Mouse (Mus musculus) MEL (cell line): ENCODE results near the gene Zfp185. TPM values are rescaled to one million over a fixed set of nuclear protein-coding genes. Genes with fewer than 3 reads are reported as not detected.
"Not testable (repeated sequence)": the region's sequence is repeated elsewhere in the genome, so short reads cannot be mapped to it uniquely, and the experiment has no call there.

Source experiments
- DNase-seq: peaks from one replicate; pipeline ENCODE4 v3.0.0; 2011; ENCODE audit warnings: low read depth, low spot score
- H3K27ac ChIP-seq: 2 replicates; pipeline ENCODE4 v1.5.1; 2012; ENCODE audit warnings: low read depth, mild to moderate bottlenecking, control low read depth, low read length, moderate library complexity; ENCODE audit not compliant: control insufficient read depth
- H3K27me3 ChIP-seq, 2 experiments: fragments of 150-350 bp in 1 of 2; sonication (generic) in 1 of 2; 2 replicates each; pipeline ENCODE4 v1.6.1; 2012; ENCODE audit warnings: low read length in 2 of 2, mild to moderate bottlenecking in 2 of 2, improper control_type of control experiment in 1 of 2, moderate library complexity in 1 of 2; ENCODE audit not compliant: insufficient read depth in 2 of 2, control insufficient read depth in 1 of 2
- H3K36me3 ChIP-seq, 2 experiments: 2 replicates each; pipeline ENCODE4 v1.6.1; 2012 to 2014; ENCODE audit warnings: low read length in 2 of 2, improper control_type of control experiment in 1 of 2, inconsistent platforms in 1 of 2, mild to moderate bottlenecking in 1 of 2; ENCODE audit not compliant: insufficient read depth in 2 of 2, control insufficient read depth in 1 of 2
- H3K4me1 ChIP-seq, 2 experiments: fragments of 150-350 bp in 1 of 2; sonication (generic) in 1 of 2; 2 replicates each; pipeline ENCODE4 v1.6.1; 2012; ENCODE audit warnings: low read length in 2 of 2, improper control_type of control experiment in 1 of 2, mild to moderate bottlenecking in 1 of 2; ENCODE audit not compliant: insufficient read depth in 2 of 2, control insufficient read depth in 1 of 2
- H3K4me3 ChIP-seq, 2 experiments: fragments of 150-350 bp in 1 of 2; sonication (generic) in 1 of 2; 2 replicates each; pipeline ENCODE4 v1.5.1; 2012; ENCODE audit warnings: low read depth in 2 of 2, low read length in 2 of 2, mild to moderate bottlenecking in 2 of 2, moderate library complexity in 2 of 2, control low read depth in 1 of 2, improper control_type of control experiment in 1 of 2; ENCODE audit not compliant: control insufficient read depth in 1 of 2, insufficient read depth in 1 of 2
- H3K79me2 ChIP-seq: 2 replicates; pipeline ENCODE4 v1.6.1; 2012; ENCODE audit warnings: mild to moderate bottlenecking, low read length, moderate library complexity; ENCODE audit not compliant: control insufficient read depth, poor library complexity, insufficient read depth
- H3K9ac ChIP-seq: 2 replicates; pipeline ENCODE4 v1.6.1; 2012; ENCODE audit warnings: low read depth, mild to moderate bottlenecking, control low read depth, low read length, moderate library complexity; ENCODE audit not compliant: control insufficient read depth, poor library complexity, severe bottlenecking
- H3K9me3 ChIP-seq: fragments of 150-350 bp; sonication (generic); replicated peaks from 2 replicates; pipeline ENCODE4 v1.6.1; 2012; ENCODE audit warnings: mild to moderate bottlenecking, low read length, improper control_type of control experiment, moderate library complexity; ENCODE audit not compliant: insufficient read depth
- BHLHE40 ChIP-seq: IDR thresholded peaks from 2 replicates; pipeline ENCODE4 v1.6.1; 2012; ENCODE audit warnings: low read depth, mild to moderate bottlenecking, inconsistent platforms, low read length, improper control_type of control experiment, borderline replicate concordance
- CHD2 ChIP-seq: IDR thresholded peaks from 2 replicates; pipeline ENCODE4 v1.6.1; 2011; ENCODE audit warnings: low read length, improper control_type of control experiment
- E2F4 ChIP-seq: IDR thresholded peaks from 2 replicates; pipeline ENCODE4 v1.6.1; 2011; ENCODE audit warnings: low read depth, low read length, improper control_type of control experiment, borderline replicate concordance
- ELF1 ChIP-seq: IDR thresholded peaks from 2 replicates; pipeline ENCODE4 v1.6.1; 2014; ENCODE audit warnings: low read depth, mild to moderate bottlenecking, inconsistent platforms, low read length, improper control_type of control experiment, moderate library complexity
- EP300 ChIP-seq, 2 experiments: IDR thresholded peaks; 2 replicates each; pipeline ENCODE4 v1.6.1; 2011; ENCODE audit warnings: improper control_type of control experiment in 2 of 2, low read length in 2 of 2, low read depth in 1 of 2, mild to moderate bottlenecking in 1 of 2
- ETS1 ChIP-seq: IDR thresholded peaks from 2 replicates; pipeline ENCODE4 v1.6.1; 2012; ENCODE audit warnings: low read depth, mild to moderate bottlenecking, inconsistent platforms, low read length, improper control_type of control experiment, moderate library complexity
- GABPA ChIP-seq: IDR thresholded peaks from 2 replicates; pipeline ENCODE4 v1.6.1; 2012; ENCODE audit warnings: low read depth, mild to moderate bottlenecking, inconsistent platforms, low read length, improper control_type of control experiment, moderate library complexity
- GATA1 ChIP-seq: IDR thresholded peaks from 2 replicates; pipeline ENCODE4 v1.6.1; 2011; ENCODE audit warnings: low read depth, low read length, improper control_type of control experiment
- HCFC1 ChIP-seq: IDR thresholded peaks from 2 replicates; pipeline ENCODE4 v1.6.1; 2012; ENCODE audit warnings: low read depth, mild to moderate bottlenecking, inconsistent platforms, low read length, improper control_type of control experiment, moderate library complexity
- KAT2A ChIP-seq: conservative IDR thresholded peaks from 2 replicates; pipeline ENCODE4 v1.6.1; 2012; ENCODE audit warnings: low read depth, low read length, improper control_type of control experiment, inconsistent platforms
- MAFK ChIP-seq: IDR thresholded peaks from 2 replicates; pipeline ENCODE4 v1.6.1; 2011; ENCODE audit warnings: low read depth, mild to moderate bottlenecking, low read length, improper control_type of control experiment, borderline replicate concordance
- MAZ ChIP-seq: IDR thresholded peaks from 2 replicates; pipeline ENCODE4 v1.6.1; 2012; ENCODE audit warnings: low read depth, mild to moderate bottlenecking, inconsistent platforms, low read length, improper control_type of control experiment
- MXI1 ChIP-seq: IDR thresholded peaks from 2 replicates; pipeline ENCODE4 v1.6.1; 2011; ENCODE audit warnings: mild to moderate bottlenecking, low read depth, low read length, improper control_type of control experiment
- MYB ChIP-seq: IDR thresholded peaks from 2 replicates; pipeline ENCODE4 v1.6.1; 2011; ENCODE audit warnings: mild to moderate bottlenecking, low read depth, low read length, improper control_type of control experiment
- MYC ChIP-seq: IDR thresholded peaks from 2 replicates; pipeline ENCODE4 v1.6.1; 2011; ENCODE audit warnings: low read depth, mild to moderate bottlenecking, low read length, improper control_type of control experiment, moderate library complexity
- NELFE ChIP-seq: IDR thresholded peaks from 2 replicates; pipeline ENCODE4 v1.6.1; 2011; ENCODE audit warnings: low read depth, low read length, improper control_type of control experiment
- NRF1 ChIP-seq: IDR thresholded peaks from 2 replicates; pipeline ENCODE4 v1.6.1; 2014; ENCODE audit warnings: low read depth, mild to moderate bottlenecking, inconsistent platforms, low read length, improper control_type of control experiment, moderate library complexity; ENCODE audit not compliant: poor library complexity, insufficient read depth, severe bottlenecking
- POLR2AphosphoS5 ChIP-seq: IDR thresholded peaks from 2 replicates; pipeline ENCODE4 v1.6.1; 2012; ENCODE audit warnings: low read depth, borderline replicate concordance, mild to moderate bottlenecking, inconsistent platforms, low read length, moderate library complexity, mixed read lengths
- RCOR1 ChIP-seq: IDR thresholded peaks from 2 replicates; pipeline ENCODE4 v1.6.1; 2012; ENCODE audit warnings: low read depth, mild to moderate bottlenecking, inconsistent platforms, low read length, improper control_type of control experiment
- SIN3A ChIP-seq: IDR thresholded peaks from 2 replicates; pipeline ENCODE4 v1.6.1; 2012; ENCODE audit warnings: low read length, improper control_type of control experiment, inconsistent platforms
- TAL1 ChIP-seq: IDR thresholded peaks from 2 replicates; pipeline ENCODE4 v1.6.1; 2012; ENCODE audit warnings: mild to moderate bottlenecking, inconsistent platforms, low read length, moderate library complexity, mixed read lengths
- TBP ChIP-seq: IDR thresholded peaks from 2 replicates; pipeline ENCODE4 v1.8.0; 2011; ENCODE audit warnings: low read depth, low read length, improper control_type of control experiment
- ZMIZ1 ChIP-seq: IDR thresholded peaks from 2 replicates; pipeline ENCODE4 v1.6.1; 2012; ENCODE audit warnings: low read depth, mild to moderate bottlenecking, inconsistent platforms, low read length, improper control_type of control experiment, moderate library complexity
- ZNF384 ChIP-seq: IDR thresholded peaks from 2 replicates; pipeline ENCODE4 v1.6.1; 2012; ENCODE audit warnings: low read depth, mild to moderate bottlenecking, inconsistent platforms, low read length, improper control_type of control experiment
- polyA plus RNA-seq, 2 experiments: library from polyadenylated mRNA; stranded (reverse) in 1 of 2; unstranded in 1 of 2; fragments of >175 nt in 1 of 2; fragments of >200 nt in 1 of 2; gene quantifications; 2 replicates each; pipeline versions ENCODE4 v1.2.1 to v1.2.4; 2012; ENCODE audit warnings: low replicate concordance in 2 of 2, low read depth in 1 of 2; ENCODE audit not compliant: insufficient read length in 2 of 2, insufficient read depth in 1 of 2, missing spikeins in 1 of 2
- total RNA-seq: library from RNA; depleted of rRNA; stranded (reverse); fragments of 300-350 nt; gene quantifications from 2 replicates; pipeline ENCODE4 v1.2.3, GENCODE M21; 2012

The Zfp185 gene
- total and polyA plus RNA-seq, 3 experiments: 0.14 TPM; not detected in 2

- TF ChIP-seq ZMIZ1 (no peak), KAT2A (no peak), NELFE (no peak), GATA1 (no peak), HCFC1 (no peak), TAL1 (no peak), CHD2 (no peak), MXI1 (no peak), SIN3A (no peak), BHLHE40 (no peak), MYC (no peak), RCOR1 (no peak), MAFK (no peak), E2F4 (no peak), MAZ (no peak)
- Histone ChIP-seq H3K9me3 (no peaks in the 10 kb centered on the region), H3K9ac (no peak overlapping the region), H3K27me3 (no peaks in the 10 kb centered on the region), H3K4me1 (peaks cover 0 to 6% of the 10 kb centered on the region in 2 experiments; a peak in 3 of 4 replicates), H3K36me3 (peaks cover 0 to 8% of the 10 kb centered on the region in 2 experiments; a peak in 2 of 4 replicates), H3K79me2 (no peaks in the 10 kb centered on the region), H3K4me3 (no peak overlapping the region), H3K27ac (no peak overlapping the region)
- DNase-seq: no peak
These were observed 76.6 kb downstream of the Zfp185 start for GRCm38 (mm10) chrX:73063512-73064414.

GRCm38 (mm10) chrX:73064415-73064793, 77.3 kb downstream of the Zfp185 start, which contains the start of gene Pnma3:
Gene Pnma3 (plus strand): TSS chrX:73064787.
- H3K79me2 ChIP-seq: no peaks in the 10 kb centered on the region
- H3K4me1 ChIP-seq: peaks cover 0 to 6% of the 10 kb centered on the region in 2 experiments; a peak in 3 of 4 replicates
- peaks cover 0 to 8% of the 10 kb centered on the region in 2 experiments; a peak in 2 of 4 replicates for H3K36me3 ChIP-seq
- no peak for DNase-seq
- no peak within 1 kb of the TSS for H3K27ac ChIP-seq
- no peak within 1 kb of the TSS for H3K9ac ChIP-seq
- TF ChIP-seq ELF1 (no peak), ETS1 (no peak), TAL1 (no peak), MAZ (no peak), ZNF384 (no peak), POLR2AphosphoS5 (no peak), GATA1 (no peak), GABPA (no peak), TBP (no peak), EP300 (IDR thresholded peaks at IDR 0.05; ENCODE audit: low read depth in 1 of 2, low read length in 2 of 2) (no peak), SIN3A (no peak), RCOR1 (no peak), BHLHE40 (no peak), NRF1 (no peak), ZMIZ1 (no peak), KAT2A (no peak), MYB (no peak)
- H3K27me3 ChIP-seq: no peaks in the 10 kb centered on the region
- no peak within 1 kb of the TSS for H3K4me3 ChIP-seq
- H3K9me3 ChIP-seq: no peaks in the 10 kb centered on the region

GRCm38 (mm10) chrX:73066765-73067312, 79.7 kb downstream of the Zfp185 start:
- not testable (repeated sequence) for H3K79me2 ChIP-seq, DNase-seq, H3K9ac ChIP-seq

More at GRCm38 (mm10) chrX:73066765-73067312, 79.7 kb downstream of the Zfp185 start:
- H3K4me1 ChIP-seq, H3K9me3 ChIP-seq, H3K36me3 ChIP-seq, H3K27me3 ChIP-seq, H3K4me3 ChIP-seq, H3K27ac ChIP-seq: not testable (repeated sequence)
